Comparison of ENCODE assay signal across 8 mouse cellular contexts in the genomic region with DNA sequence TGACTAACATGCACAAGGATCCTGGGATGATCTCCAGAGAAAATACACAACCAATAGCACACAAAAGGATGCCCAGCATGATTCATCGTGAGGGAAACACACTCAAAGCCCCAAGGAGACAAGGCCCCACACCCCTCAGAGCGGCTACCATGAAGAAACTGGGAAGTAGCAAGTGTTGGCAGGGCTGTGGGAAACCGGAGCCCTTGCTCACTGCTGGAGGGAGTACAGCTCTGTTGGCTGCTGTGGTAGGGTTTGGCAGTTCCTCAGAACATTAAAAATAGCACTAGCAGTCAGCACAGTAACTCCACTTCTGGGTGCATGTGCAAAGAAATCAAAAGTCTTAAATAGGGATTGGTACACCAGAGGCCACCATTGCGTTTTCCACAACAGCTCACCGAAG. TPM values are rescaled to one million over a fixed set of nuclear protein-coding genes. Genes with fewer than 3 reads are reported as not detected.
DNase-seq lines count a peak whose midpoint lies in the region; ATAC-seq and TF ChIP-seq lines count a peak whose summit lies in the region.

No protein-coding gene starts in this region.

- H3K4me1 ChIP-seq in forebrain, embryonic 15.5 days, result peaks cover 20% of the 10 kb centered on the region
- H3K4me1 ChIP-seq in forebrain, embryonic 13.5 days, result peaks cover 18% of the 10 kb centered on the region
- peaks cover 15 to 25% of the 10 kb centered on the region in 2 experiments for H3K4me1 ChIP-seq in MEL (ENCODE audit: control insufficient read depth in 1 of 2, insufficient read depth in 2 of 2, low read length in 2 of 2)

- no peak overlapping the region for H3K4me2 ChIP-seq in forebrain, embryonic 15.5 days (replicated peaks)
- H3K4me2 ChIP-seq in forebrain, embryonic 13.5 days, result no peak overlapping the region

- no peaks in the 10 kb centered on the region for H3K79me2 ChIP-seq in MEL (ENCODE audit: control insufficient read depth, insufficient read depth, low read length, poor library complexity)
- H3K79me2 ChIP-seq in macrophage (ENCODE audit: inconsistent target), result peaks cover 77% of the 10 kb centered on the region

- no peak overlapping the region for H3K9ac ChIP-seq in forebrain, embryonic 15.5 days (replicated peaks)
- no peak overlapping the region for H3K9ac ChIP-seq in forebrain, embryonic 13.5 days
- no peak overlapping the region for H3K9ac ChIP-seq in MEL (ENCODE audit: control insufficient read depth, low read depth, low read length, poor library complexity, severe bottlenecking)

- peak; percentile 68 for DNase-seq in MEL (ENCODE audit: low read depth, low spot score)
- DNase-seq in frontal cortex, postnatal 36 days (ENCODE audit: low spot score in 2 of 2), result peak; percentile 72 to 85
- peak; percentile 54 to 81 for DNase-seq in layer of hippocampus, adult 2 months (ENCODE audit: low spot score in 2 of 2)
- DNase-seq in kidney, adult 9 months, result no peak
- DNase-seq in cerebellum, postnatal 14 days, result no peak

- peaks cover 9% of the 10 kb centered on the region; the same call in 1 of the 2 replicates for H3K36me3 ChIP-seq in forebrain, embryonic 15.5 days
- peaks cover 22% of the 10 kb centered on the region for H3K36me3 ChIP-seq in forebrain, embryonic 13.5 days (ENCODE audit: poor library complexity, severe bottlenecking)
- H3K36me3 ChIP-seq in MEL (ENCODE audit: control insufficient read depth in 1 of 2, insufficient read depth in 2 of 2, low read length in 2 of 2), result peaks cover 0 to 20% of the 10 kb centered on the region in 2 experiments; a peak in 3 of 4 replicates
- peaks cover 11% of the 10 kb centered on the region for H3K36me3 ChIP-seq in macrophage (ENCODE audit: inconsistent target)

- 83% methylated on average over 5 of the region's 5 CpGs for WGBS in forebrain, embryonic 15.5 days
- WGBS in forebrain, embryonic 13.5 days, result 87% methylated on average over 5 of the region's 5 CpGs
- 3% methylated on average over 5 of the region's 5 CpGs for WGBS in macrophage (ENCODE audit: missing documents)

- 0 out of 2 replicates have a peak overlapping the region, but pooled peaks have one; percentile 24 for H3K27ac ChIP-seq in forebrain, embryonic 15.5 days (replicated peaks)
- no peak overlapping the region for H3K27ac ChIP-seq in forebrain, embryonic 13.5 days
- H3K27ac ChIP-seq in MEL (ENCODE audit: control insufficient read depth, low read depth, low read length) (peak overlapping the region; percentile 47; the same call in 1 of the 2 replicates), macrophage (peak overlapping the region; percentile 76)
- peak overlapping the region; percentile 82 for H3K27ac ChIP-seq in layer of hippocampus, adult 2 months

- no peaks in the 10 kb centered on the region for H3K9me3 ChIP-seq in forebrain, embryonic 15.5 days
- no peaks in the 10 kb centered on the region for H3K9me3 ChIP-seq in forebrain, embryonic 13.5 days (replicated peaks)
- no peaks in the 10 kb centered on the region for H3K9me3 ChIP-seq in MEL (replicated peaks; ENCODE audit: insufficient read depth, low read length)

- peak; percentile 30; the same call in 1 of the 2 replicates for ATAC-seq in forebrain, embryonic 15.5 days (replicated peaks)
- no peak for ATAC-seq in forebrain, embryonic 13.5 days

- TF ChIP-seq CTCF in MEL (IDR thresholded peaks at IDR 0.05 in 2 of 3, conservative IDR thresholded peaks at IDR 0.05 in 1 of 3; ENCODE audit: control insufficient read depth in 1 of 3, insufficient read depth in 1 of 3, low read depth in 2 of 3, low read length in 3 of 3, poor library complexity in 1 of 3, severe bottlenecking in 1 of 3), result no peak
- no peak for TF ChIP-seq CTCF in layer of hippocampus, adult 2 months (conservative IDR thresholded peaks at IDR 0.05)

- TF ChIP-seq EP300 in MEL (IDR thresholded peaks at IDR 0.05; ENCODE audit: low read depth in 1 of 2, low read length in 2 of 2), result no peak

- TF ChIP-seq RAD21 in MEL (IDR thresholded peaks at IDR 0.05; ENCODE audit: low read depth, low read length), result no peak

- H3K4me3 ChIP-seq in forebrain, embryonic 15.5 days, result no peak overlapping the region
- H3K4me3 ChIP-seq in forebrain, embryonic 13.5 days, result no peak overlapping the region
- no peak overlapping the region for H3K4me3 ChIP-seq in MEL (ENCODE audit: control insufficient read depth in 1 of 2, insufficient read depth in 1 of 2, low read depth in 2 of 2, low read length in 2 of 2)
- H3K4me3 ChIP-seq in layer of hippocampus, adult 2 months, result peak overlapping the region; percentile 15; the same call in 1 of the 2 replicates
- no peak overlapping the region for H3K4me3 ChIP-seq in macrophage (ENCODE audit: inconsistent target)

- H3K27me3 ChIP-seq in forebrain, embryonic 15.5 days, result no peaks in the 10 kb centered on the region
- no peaks in the 10 kb centered on the region for H3K27me3 ChIP-seq in forebrain, embryonic 13.5 days
- no peaks in the 10 kb centered on the region for H3K27me3 ChIP-seq in MEL (ENCODE audit: control insufficient read depth in 1 of 2, insufficient read depth in 2 of 2, low read length in 2 of 2)

- no peak for TF ChIP-seq POLR2A in MEL (IDR thresholded peaks at IDR 0.05; ENCODE audit: control insufficient read depth in 1 of 2, insufficient read depth in 1 of 2, low read depth in 1 of 2, low read length in 2 of 2, poor library complexity in 1 of 2)

TF ChIP-seq in MEL, 35 proteins besides CTCF, POLR2A, EP300 and RAD21 (continues in another document):
- TF ChIP-seq MAFK (IDR thresholded peaks at IDR 0.05; ENCODE audit: borderline replicate concordance, low read depth, low read length), result no peak
- no peak for TF ChIP-seq POLR2AphosphoS5 (IDR thresholded peaks at IDR 0.05; ENCODE audit: borderline replicate concordance, low read depth, low read length)
- TF ChIP-seq TBP (IDR thresholded peaks at IDR 0.05; ENCODE audit: low read depth, low read length), result no peak
- TF ChIP-seq TAL1 (IDR thresholded peaks at IDR 0.05; ENCODE audit: low read length), result no peak
- no peak for TF ChIP-seq BHLHE40 (IDR thresholded peaks at IDR 0.05; ENCODE audit: borderline replicate concordance, low read depth, low read length)
- TF ChIP-seq KAT2A (conservative IDR thresholded peaks at IDR 0.05; ENCODE audit: low read depth, low read length), result no peak
- TF ChIP-seq USF1 (IDR thresholded peaks at IDR 0.05; ENCODE audit: low read depth, low read length), result no peak

RNA-seq across cellular contexts. Expression of a gene that starts 34.8 kb away (rescaled TPM):
- polyA plus RNA-seq in forebrain, embryonic 15.5 days (2015; fragmentation: Nextera tagmentation; extraction: Ambion mirVana), result 3.7 and 5.0 TPM in 2 replicates
- polyA plus RNA-seq in forebrain, embryonic 13.5 days (2015; fragmentation: Nextera tagmentation; extraction: Ambion mirVana), result 3.6 and 4.4 TPM in 2 replicates
- total RNA-seq in MEL (2012; rRNA removed), result 2.5 and 3.2 TPM in 2 replicates
- 1 to 10 TPM in 1 of 2 experiments, not detected in 1; 6.2 TPM for polyA plus RNA-seq in MEL (2012; ENCODE audit: insufficient read depth in 1 of 2, insufficient read length in 2 of 2, low read depth in 1 of 2, low replicate concordance in 2 of 2, missing spikeins in 1 of 2)
- total RNA-seq in layer of hippocampus, adult 2 months (2021), result 1 to 10 TPM; 6.7 to 7.3 TPM
- 10 to 100 TPM in 1 of 26 experiments, under 1 TPM in 4, not detected in 21; 0.21 to 10.3 (median 0.29) TPM for total RNA-seq in macrophage (2018; cell fraction: chromatin; rRNA removed)
- under 1 TPM in 8 of 26 experiments, not detected in 18; 0.03 to 0.05 (median 0.04) TPM for total RNA-seq in macrophage (2018; cell fraction: cytosol; rRNA removed)
- total RNA-seq in macrophage (2018; cell fraction: nucleus; rRNA removed), result 1 to 10 TPM in 1 of 26 experiments, under 1 TPM in 5, not detected in 20; 0.11 to 2.1 (median 0.12) TPM
- 0.04 to 0.12 TPM in 2 of 3 replicates, not detected in the other for polyA plus RNA-seq in macrophage (2018)

RNA-seq across cellular contexts. Expression of a gene that starts 45.5 kb away (rescaled TPM):
- 10.1 and 10.7 TPM in 2 replicates for polyA plus RNA-seq in forebrain, embryonic 15.5 days (2015; fragmentation: Nextera tagmentation; extraction: Ambion mirVana)
- 8.4 and 8.5 TPM in 2 replicates for polyA plus RNA-seq in forebrain, embryonic 13.5 days (2015; fragmentation: Nextera tagmentation; extraction: Ambion mirVana)
- total RNA-seq in MEL (2012; rRNA removed), result 0.81 and 1.5 TPM in 2 replicates
- 10 to 100 TPM in 1 of 2 experiments, not detected in 1; 14.1 TPM for polyA plus RNA-seq in MEL (2012; ENCODE audit: insufficient read depth in 1 of 2, insufficient read length in 2 of 2, low read depth in 1 of 2, low replicate concordance in 2 of 2, missing spikeins in 1 of 2)
- total RNA-seq in layer of hippocampus, adult 2 months (2021), result 10 to 100 TPM; 20.8 to 22.8 TPM
- 10 to 100 TPM in 21 of 26 experiments, 1 to 10 TPM in 5; 2.6 to 51.8 (median 35.5) TPM for total RNA-seq in macrophage (2018; cell fraction: chromatin; rRNA removed)
- 10 to 100 TPM in 19 of 26 experiments, 1 to 10 TPM in 7; 1.7 to 15.8 (median 12.4) TPM for total RNA-seq in macrophage (2018; cell fraction: cytosol; rRNA removed)
- 10 to 100 TPM in 18 of 26 experiments, 1 to 10 TPM in 8; 2.2 to 36.7 (median 24.6) TPM for total RNA-seq in macrophage (2018; cell fraction: nucleus; rRNA removed)
- 4.9 to 8.7 TPM (median 8.4 TPM) in 3 replicates for polyA plus RNA-seq in macrophage (2018)

RNA-seq across cellular contexts. Expression of a gene that starts 56.3 kb away (rescaled TPM):
- 144 and 150 TPM in 2 replicates for polyA plus RNA-seq in forebrain, embryonic 15.5 days (2015; fragmentation: Nextera tagmentation; extraction: Ambion mirVana)
- 150 and 152 TPM in 2 replicates for polyA plus RNA-seq in forebrain, embryonic 13.5 days (2015; fragmentation: Nextera tagmentation; extraction: Ambion mirVana)
- total RNA-seq in MEL (2012; rRNA removed), result 310 and 359 TPM in 2 replicates
- polyA plus RNA-seq in MEL (2012; ENCODE audit: insufficient read depth in 1 of 2, insufficient read length in 2 of 2, low read depth in 1 of 2, low replicate concordance in 2 of 2, missing spikeins in 1 of 2) (100 to 1,000 TPM in 1 of 2 experiments, not detected in 1; 482 TPM), macrophage (2018) (77.7 to 125 TPM (median 94.2 TPM) in 3 replicates)
- 100 to 1,000 TPM; 115 to 121 TPM for total RNA-seq in layer of hippocampus, adult 2 months (2021)
- 10 to 100 TPM; 18.8 to 62.8 (median 31.4) TPM for total RNA-seq in macrophage (2018; cell fraction: chromatin; rRNA removed)
- 100 to 1,000 TPM in 10 of 26 experiments, 10 to 100 TPM in 16; 76.7 to 132 (median 96.0) TPM for total RNA-seq in macrophage (2018; cell fraction: cytosol; rRNA removed)
- 10 to 100 TPM; 24.6 to 58.1 (median 43.6) TPM for total RNA-seq in macrophage (2018; cell fraction: nucleus; rRNA removed)

RNA-seq across cellular contexts. Expression of a gene that starts 59.4 kb away (rescaled TPM):
- polyA plus RNA-seq in forebrain, embryonic 15.5 days (2015; fragmentation: Nextera tagmentation; extraction: Ambion mirVana), result 0.09 TPM in 1 of 2 replicates, not detected in the other
- polyA plus RNA-seq in forebrain, embryonic 13.5 days (2015; fragmentation: Nextera tagmentation; extraction: Ambion mirVana), result not detected in 2 replicates
- total RNA-seq in MEL (2012; rRNA removed), result not detected in 2 replicates
- polyA plus RNA-seq in MEL (2012; ENCODE audit: insufficient read depth in 1 of 2, insufficient read length in 2 of 2, low read depth in 1 of 2, low replicate concordance in 2 of 2, missing spikeins in 1 of 2) (under 1 TPM in 1 of 2 experiments, not detected in 1; 0.01 TPM), macrophage (2018) (not detected in 3 replicates)
- total RNA-seq in layer of hippocampus, adult 2 months (2021), result 1 to 10 TPM in 1 of 2 experiments, under 1 TPM in 1; 0.59 to 1.1 TPM
- 1 to 10 TPM in 17 of 26 experiments, under 1 TPM in 9; 0.62 to 2.3 (median 1.2) TPM for total RNA-seq in macrophage (2018; cell fraction: chromatin; rRNA removed)
- total RNA-seq in macrophage (2018; cell fraction: cytosol; rRNA removed), result under 1 TPM in 13 of 26 experiments, not detected in 13; under 0.01 to 0.15 (median 0.04) TPM
- total RNA-seq in macrophage (2018; cell fraction: nucleus; rRNA removed), result under 1 TPM; 0.14 to 0.68 (median 0.39) TPM

Comparison
In these comparisons a context has a peak if more than half of its experiments do, and no peak if none do; other contexts are left out.
1. DNase-seq: peak in MEL (single experiment), frontal cortex, postnatal 36 days (2 of 2) and layer of hippocampus, adult 2 months (2 of 2); none in kidney, adult 9 months (single experiment) and cerebellum, postnatal 14 days (0 of 2).